Mouse (Mus musculus): ENCODE results near the gene Prlh. TPM values are rescaled to one million over a fixed set of nuclear protein-coding genes. Genes with fewer than 3 reads are reported as not detected.

Prlh gene
- polyA plus RNA-seq, 1 experiment from 2014 or later, result not detected

- H3K27me3 ChIP-seq (replicated peaks; ENCODE audit: control insufficient read depth, insufficient read depth, low read length), result 0 out of 2 replicates have a peak, but pooled peaks cover 2% of the 10 kb centered on the region
- peak within 1 kb of the TSS; percentile 55 for H3K4me2 ChIP-seq (ENCODE audit: low read depth, low read length)
- H3K27ac ChIP-seq (replicated peaks; ENCODE audit: low read depth, low read length), result no peak within 1 kb of the TSS
- DNase-seq (ENCODE audit: low spot score) (peak; percentile 76), ATAC-seq (ENCODE audit: low read depth) (peak; percentile 47; the same call in 1 of the 2 replicates)
- peaks cover 13% of the 10 kb centered on the region for H3K4me1 ChIP-seq (ENCODE audit: control insufficient read depth, insufficient read depth, low read length)
- 5% methylated on average over 16 of the region's 18 CpGs for WGBS
- no peaks in the 10 kb centered on the region for H3K36me3 ChIP-seq (ENCODE audit: control insufficient read depth, insufficient read depth, low read length)
- peaks cover 13% of the 10 kb centered on the region for H3K9me3 ChIP-seq (ENCODE audit: control insufficient read depth, low read length)
- H3K9ac ChIP-seq (ENCODE audit: low read depth, low read length), result peak within 1 kb of the TSS; percentile 51
- peak within 1 kb of the TSS; percentile 28 for H3K4me3 ChIP-seq (ENCODE audit: low read depth, low read length)
Measured at GRCm38 (mm10) chr1:90914948-90915569, 37.8 kb upstream of the Prlh start, which contains the start of gene Mlph. TSS of gene Mlph (plus strand) at chr1:90915085.

- WGBS, result 50% methylated on average over 6 of the region's 6 CpGs
- Histone ChIP-seq H3K4me2 (ENCODE audit: low read depth, low read length) (no peak overlapping the region), H3K27ac (replicated peaks; ENCODE audit: low read depth, low read length) (no peak overlapping the region), H3K9me3 (ENCODE audit: control insufficient read depth, low read length) (peaks cover 15% of the 10 kb centered on the region), H3K9ac (ENCODE audit: low read depth, low read length) (no peak overlapping the region), H3K36me3 (ENCODE audit: control insufficient read depth, insufficient read depth, low read length) (no peaks in the 10 kb centered on the region), H3K4me3 (ENCODE audit: low read depth, low read length) (no peak overlapping the region), H3K4me1 (ENCODE audit: control insufficient read depth, insufficient read depth, low read length) (peaks cover 13% of the 10 kb centered on the region), H3K27me3 (replicated peaks; ENCODE audit: control insufficient read depth, insufficient read depth, low read length) (0 out of 2 replicates have a peak, but pooled peaks cover 2% of the 10 kb centered on the region)
- DNase-seq (ENCODE audit: low spot score), result no peak
- no peak for ATAC-seq (ENCODE audit: low read depth)
Measured at GRCm38 (mm10) chr1:90917509-90917908, 35.4 kb upstream of the Prlh start.

GRCm38 (mm10) chr1:90921687-90922086, 31.2 kb upstream of the Prlh start:
- WGBS, result 90% methylated on average over 9 of the region's 9 CpGs

GRCm38 (mm10) chr1:90926030-90926429, 26.9 kb upstream of the Prlh start:
- Histone ChIP-seq H3K27ac (replicated peaks; ENCODE audit: low read depth, low read length) (no peak overlapping the region), H3K4me2 (ENCODE audit: low read depth, low read length) (no peak overlapping the region), H3K9me3 (ENCODE audit: control insufficient read depth, low read length) (no peaks in the 10 kb centered on the region), H3K4me3 (ENCODE audit: low read depth, low read length) (no peak overlapping the region), H3K36me3 (ENCODE audit: control insufficient read depth, insufficient read depth, low read length) (no peaks in the 10 kb centered on the region), H3K4me1 (ENCODE audit: control insufficient read depth, insufficient read depth, low read length) (peaks cover 9% of the 10 kb centered on the region; the same call in 1 of the 2 replicates), H3K9ac (ENCODE audit: low read depth, low read length) (no peak overlapping the region), H3K27me3 (replicated peaks; ENCODE audit: control insufficient read depth, insufficient read depth, low read length) (no peaks in the 10 kb centered on the region)
- 80% methylated on average over 4 of the region's 4 CpGs for WGBS
- ATAC-seq (ENCODE audit: low read depth) (no peak), DNase-seq (ENCODE audit: low spot score) (peak; percentile 17)

More at GRCm38 (mm10) chr1:90921687-90922086, 31.2 kb upstream of the Prlh start:
- no peak overlapping the region for H3K4me2 ChIP-seq (ENCODE audit: low read depth, low read length)
- no peak overlapping the region for H3K27ac ChIP-seq (replicated peaks; ENCODE audit: low read depth, low read length)
- H3K4me1 ChIP-seq (ENCODE audit: control insufficient read depth, insufficient read depth, low read length), result no peaks in the 10 kb centered on the region
- no peak for DNase-seq (ENCODE audit: low spot score)
- H3K36me3 ChIP-seq (ENCODE audit: control insufficient read depth, insufficient read depth, low read length), result no peaks in the 10 kb centered on the region
- H3K4me3 ChIP-seq (ENCODE audit: low read depth, low read length), result no peak overlapping the region
- H3K27me3 ChIP-seq (replicated peaks; ENCODE audit: control insufficient read depth, insufficient read depth, low read length), result 0 out of 2 replicates have a peak, but pooled peaks cover 2% of the 10 kb centered on the region
- H3K9me3 ChIP-seq (ENCODE audit: control insufficient read depth, low read length), result peaks cover 15% of the 10 kb centered on the region
- ATAC-seq (ENCODE audit: low read depth), result no peak
- no peak overlapping the region for H3K9ac ChIP-seq (ENCODE audit: low read depth, low read length)

- Histone ChIP-seq H3K4me3 (ENCODE audit: low read depth, low read length) (no peak overlapping the region), H3K4me2 (ENCODE audit: low read depth, low read length) (peak overlapping the region; percentile 67), H3K9me3 (ENCODE audit: control insufficient read depth, low read length) (no peaks in the 10 kb centered on the region), H3K36me3 (ENCODE audit: control insufficient read depth, insufficient read depth, low read length) (no peaks in the 10 kb centered on the region), H3K9ac (ENCODE audit: low read depth, low read length) (no peak overlapping the region; the same call in 1 of the 2 replicates), H3K4me1 (ENCODE audit: control insufficient read depth, insufficient read depth, low read length) (peaks cover 9% of the 10 kb centered on the region; the same call in 1 of the 2 replicates), H3K27me3 (replicated peaks; ENCODE audit: control insufficient read depth, insufficient read depth, low read length) (no peaks in the 10 kb centered on the region), H3K27ac (replicated peaks; ENCODE audit: low read depth, low read length) (no peak overlapping the region)
- 25% methylated on average over 15 of the region's 15 CpGs for WGBS
- ATAC-seq (ENCODE audit: low read depth) (peak; percentile 74), DNase-seq (ENCODE audit: low spot score) (peak; percentile 86)
Measured at GRCm38 (mm10) chr1:90927308-90927707, 25.6 kb upstream of the Prlh start.

- DNase-seq (ENCODE audit: low spot score), result peak; percentile 40
- peak overlapping the region; percentile 67 for H3K4me2 ChIP-seq (ENCODE audit: low read depth, low read length)
- H3K27ac ChIP-seq (replicated peaks; ENCODE audit: low read depth, low read length), result no peak overlapping the region
- H3K4me1 ChIP-seq (ENCODE audit: control insufficient read depth, insufficient read depth, low read length), result peaks cover 9% of the 10 kb centered on the region; the same call in 1 of the 2 replicates
- no peaks in the 10 kb centered on the region for H3K36me3 ChIP-seq (ENCODE audit: control insufficient read depth, insufficient read depth, low read length)
- no peaks in the 10 kb centered on the region for H3K9me3 ChIP-seq (ENCODE audit: control insufficient read depth, low read length)
- no peaks in the 10 kb centered on the region for H3K27me3 ChIP-seq (replicated peaks; ENCODE audit: control insufficient read depth, insufficient read depth, low read length)
- H3K9ac ChIP-seq (ENCODE audit: low read depth, low read length), result peak overlapping the region; percentile 52
- peak overlapping the region; percentile 33 for H3K4me3 ChIP-seq (ENCODE audit: low read depth, low read length)
- peak; percentile 59 for ATAC-seq (ENCODE audit: low read depth)
- 1% methylated on average over 21 of the region's 23 CpGs for WGBS
Measured at GRCm38 (mm10) chr1:90927929-90928574, 24.9 kb upstream of the Prlh start.

- Histone ChIP-seq H3K4me2 (ENCODE audit: low read depth, low read length) (peak overlapping the region; percentile 67), H3K9me3 (ENCODE audit: control insufficient read depth, low read length) (no peaks in the 10 kb centered on the region), H3K27me3 (replicated peaks; ENCODE audit: control insufficient read depth, insufficient read depth, low read length) (no peaks in the 10 kb centered on the region), H3K4me1 (ENCODE audit: control insufficient read depth, insufficient read depth, low read length) (peaks cover 9% of the 10 kb centered on the region; the same call in 1 of the 2 replicates), H3K36me3 (ENCODE audit: control insufficient read depth, insufficient read depth, low read length) (no peaks in the 10 kb centered on the region), H3K4me3 (ENCODE audit: low read depth, low read length) (peak overlapping the region; percentile 33), H3K9ac (ENCODE audit: low read depth, low read length) (no peak overlapping the region), H3K27ac (replicated peaks; ENCODE audit: low read depth, low read length) (no peak overlapping the region)
- DNase-seq (ENCODE audit: low spot score) (peak; percentile 93), ATAC-seq (ENCODE audit: low read depth) (peak; percentile 64)
- 3% methylated on average over 6 of the region's 6 CpGs for WGBS
Measured at GRCm38 (mm10) chr1:90928575-90928934, 24.4 kb upstream of the Prlh start.

- Histone ChIP-seq H3K9ac (ENCODE audit: low read depth, low read length) (no peak overlapping the region), H3K36me3 (ENCODE audit: control insufficient read depth, insufficient read depth, low read length) (no peaks in the 10 kb centered on the region), H3K9me3 (ENCODE audit: control insufficient read depth, low read length) (no peaks in the 10 kb centered on the region), H3K4me2 (ENCODE audit: low read depth, low read length) (no peak overlapping the region), H3K4me3 (ENCODE audit: low read depth, low read length) (no peak overlapping the region), H3K27ac (replicated peaks; ENCODE audit: low read depth, low read length) (no peak overlapping the region), H3K27me3 (replicated peaks; ENCODE audit: control insufficient read depth, insufficient read depth, low read length) (no peaks in the 10 kb centered on the region), H3K4me1 (ENCODE audit: control insufficient read depth, insufficient read depth, low read length) (no peaks in the 10 kb centered on the region)
- WGBS, result 76% methylated on average over 5 of the region's 5 CpGs
- DNase-seq (ENCODE audit: low spot score) (no peak), ATAC-seq (ENCODE audit: low read depth) (no peak)
Measured at GRCm38 (mm10) chr1:90933001-90933400, 19.9 kb upstream of the Prlh start.

Measured in embryonic facial prominence, embryonic 14.5 days (tissue).